Mouse (Mus musculus): ENCODE data around the gene Tspyl3. TPM values are rescaled to one million over a fixed set of nuclear protein-coding genes. Genes with fewer than 3 reads are reported as not detected.

Tspyl3 gene
- total RNA-seq, 2 experiments from 2014 or later, result 0.32 to 0.51 TPM

- intact Hi-C loops (cut with DNase I), result no loop called here
- no peak for DNase-seq
These were observed 12.0 kb upstream of the Tspyl3 start for GRCm38 (mm10) chr2:153237193-153237592.

- DNase-seq, result no peak
- intact Hi-C loops (cut with DNase I), result no loop called here
These were observed 3.3 kb upstream of the Tspyl3 start for GRCm38 (mm10) chr2:153228523-153228922.

- DNase-seq, result no peak
- intact Hi-C loops (cut with DNase I), result no loop called here
These were observed 2.7 kb upstream of the Tspyl3 start for GRCm38 (mm10) chr2:153227959-153228358.

GRCm38 (mm10) chr2:153225595-153225953 is 333 bp upstream of the Tspyl3 start:
- DNase-seq, result no peak
- intact Hi-C loops (cut with DNase I), result no loop called here

- no peak for DNase-seq
- intact Hi-C loops (cut with DNase I), result no loop called here
These were observed 2.7 kb downstream of the Tspyl3 start for GRCm38 (mm10) chr2:153222566-153222965.

- intact Hi-C loops (cut with DNase I), result no loop called here
- no peak for DNase-seq
These were observed 3.1 kb downstream of the Tspyl3 start for GRCm38 (mm10) chr2:153222130-153222529.

GRCm38 (mm10) chr2:153221620-153222019 is 3.6 kb downstream of the Tspyl3 start:
- DNase-seq, result no peak
- intact Hi-C loops (cut with DNase I), result no loop called here

GRCm38 (mm10) chr2:153218516-153218915 is 6.7 kb downstream of the Tspyl3 start:
- DNase-seq, result no peak
- intact Hi-C loops (cut with DNase I), result no loop called here

GRCm38 (mm10) chr2:153217826-153218340 is 7.4 kb downstream of the Tspyl3 start:
- intact Hi-C loops (cut with DNase I), result no loop called here
- DNase-seq, result no peak

- intact Hi-C loops (cut with DNase I), result no loop called here
These were observed 9.8 kb downstream of the Tspyl3 start for GRCm38 (mm10) chr2:153215421-153215820.

GRCm38 (mm10) chr2:153214771-153215259 is 10.4 kb downstream of the Tspyl3 start:
- intact Hi-C loops (cut with DNase I), result no loop called here
- DNase-seq, result no peak

More at GRCm38 (mm10) chr2:153215421-153215820, 9.8 kb downstream of the Tspyl3 start:
- DNase-seq, result no peak

- intact Hi-C loops (cut with DNase I), result no loop called here
- no peak for DNase-seq
These were observed 11.9 kb downstream of the Tspyl3 start for GRCm38 (mm10) chr2:153213351-153213750.

GRCm38 (mm10) chr2:153211451-153211850 is 13.8 kb downstream of the Tspyl3 start:
- intact Hi-C loops (cut with DNase I), result no loop called here
- no peak for DNase-seq

GRCm38 (mm10) chr2:153209286-153209685 is 16.0 kb downstream of the Tspyl3 start:
- DNase-seq, result no peak
- intact Hi-C loops (cut with DNase I), result no loop called here

- intact Hi-C loops (cut with DNase I), result no loop called here
These were observed 17.1 kb downstream of the Tspyl3 start for GRCm38 (mm10) chr2:153208149-153208548.

GRCm38 (mm10) chr2:153202766-153203165 is 22.5 kb downstream of the Tspyl3 start:
- no peak for DNase-seq
- intact Hi-C loops (cut with DNase I), result no loop called here

More at GRCm38 (mm10) chr2:153208149-153208548, 17.1 kb downstream of the Tspyl3 start:
- no peak for DNase-seq

- no peak for DNase-seq
- intact Hi-C loops (cut with DNase I), result no loop called here
These were observed 26.1 kb downstream of the Tspyl3 start for GRCm38 (mm10) chr2:153199114-153199513.

- intact Hi-C loops (cut with DNase I), result no loop called here
These were observed 26.8 kb downstream of the Tspyl3 start for GRCm38 (mm10) chr2:153198485-153198884.

GRCm38 (mm10) chr2:153194255-153194654 is 31.0 kb downstream of the Tspyl3 start:
- DNase-seq, result no peak
- intact Hi-C loops (cut with DNase I), result no loop called here

More at GRCm38 (mm10) chr2:153198485-153198884, 26.8 kb downstream of the Tspyl3 start:
- no peak for DNase-seq

GRCm38 (mm10) chr2:153191242-153191641 is 34.0 kb downstream of the Tspyl3 start:
- intact Hi-C loops (cut with DNase I), result no loop called here
- DNase-seq, result no peak

GRCm38 (mm10) chr2:153187848-153188247 is 37.4 kb downstream of the Tspyl3 start:
- DNase-seq, result no peak
- intact Hi-C loops (cut with DNase I), result no loop called here

GRCm38 (mm10) chr2:153186176-153186591 is 39.1 kb downstream of the Tspyl3 start:
- intact Hi-C loops (cut with DNase I), result no loop called here
- DNase-seq, result no peak

GRCm38 (mm10) chr2:153179961-153180360 is 45.3 kb downstream of the Tspyl3 start:
- intact Hi-C loops (cut with DNase I), result no loop called here
- no peak for DNase-seq

All from gastrocnemius, postnatal 36 days (tissue).